Mouse (Mus musculus): ENCODE measurements around the gene Efna4. TPM values are rescaled to one million over a fixed set of nuclear protein-coding genes. Genes with fewer than 3 reads are reported as not detected.

Efna4 gene
- total RNA-seq, 2 experiments from 2014 or later, result 3.1 to 3.7 TPM

GRCm38 (mm10) chr3:89361675-89362074, 23.8 kb upstream of the Efna4 start, which contains the start of gene Dcst2:
Gene Dcst2, plus strand, starts transcription at chr3:89361975.
- no peak for DNase-seq

GRCm38 (mm10) chr3:89360237-89360636, 22.4 kb upstream of the Efna4 start:
- DNase-seq, result no peak

GRCm38 (mm10) chr3:89359630-89360029, 21.8 kb upstream of the Efna4 start:
- peak; percentile 5 for DNase-seq

GRCm38 (mm10) chr3:89356029-89356428, 18.2 kb upstream of the Efna4 start:
- no peak for DNase-seq

GRCm38 (mm10) chr3:89355512-89355902, 17.7 kb upstream of the Efna4 start:
- no peak for DNase-seq

- peak; percentile 94 for DNase-seq
These were observed 17.1 kb upstream of the Efna4 start for GRCm38 (mm10) chr3:89354816-89355511.

GRCm38 (mm10) chr3:89351271-89351670, 13.4 kb upstream of the Efna4 start:
- no peak for DNase-seq

GRCm38 (mm10) chr3:89349869-89350501, 12.2 kb upstream of the Efna4 start, which contains the start of gene Adam15:
Gene Adam15, minus strand, starts transcription at chr3:89349996.
- DNase-seq, result peak; percentile 94

- peak; percentile 68 for DNase-seq
These were observed 11.4 kb upstream of the Efna4 start for GRCm38 (mm10) chr3:89348911-89349868.

- DNase-seq, result peak; percentile 61
These were observed 10.1 kb upstream of the Efna4 start for GRCm38 (mm10) chr3:89347916-89348315.

GRCm38 (mm10) chr3:89346815-89347540, 9.2 kb upstream of the Efna4 start:
- peak; percentile 19 for DNase-seq

- DNase-seq, result peak; percentile 15
These were observed 5.5 kb upstream of the Efna4 start for GRCm38 (mm10) chr3:89343279-89343678.

GRCm38 (mm10) chr3:89341794-89342193, 4.0 kb upstream of the Efna4 start:
- DNase-seq, result no peak

GRCm38 (mm10) chr3:89340465-89340864, 2.6 kb upstream of the Efna4 start:
- peak; percentile 87 for DNase-seq

GRCm38 (mm10) chr3:89339416-89339815, 1.6 kb upstream of the Efna4 start:
- DNase-seq, result peak; percentile 84

GRCm38 (mm10) chr3:89337062-89337720, 637 bp downstream of the Efna4 start:
- DNase-seq, result no peak

- DNase-seq, result no peak
These were observed 1.3 kb downstream of the Efna4 start for GRCm38 (mm10) chr3:89336529-89336928.

- peak; percentile 5 for DNase-seq
These were observed 4.8 kb downstream of the Efna4 start for GRCm38 (mm10) chr3:89333053-89333452.

- DNase-seq, result peak; percentile 17
These were observed 5.4 kb downstream of the Efna4 start for GRCm38 (mm10) chr3:89332476-89332875.

- DNase-seq, result no peak
These were observed 5.8 kb downstream of the Efna4 start for GRCm38 (mm10) chr3:89332013-89332412.

- no peak for DNase-seq
These were observed 6.3 kb downstream of the Efna4 start for GRCm38 (mm10) chr3:89331561-89331960.

- no peak for DNase-seq
These were observed 6.9 kb downstream of the Efna4 start for GRCm38 (mm10) chr3:89330948-89331347.
